Mouse (Mus musculus) hindbrain, embryonic 12.5 days (tissue): Measurements from ENCODE around the gene Srsf2. TPM values are rescaled to one million over a fixed set of nuclear protein-coding genes. Genes with fewer than 3 reads are reported as not detected.

Source experiments
- ATAC-seq: fragments of 200-750 bp; cut with Nextera tagmentation; 2 replicates; pipeline ENCODE4 v1.8.0; 2017; ENCODE audit warnings: moderate TSS enrichment; ENCODE audit not compliant: low FRiP score
- H3K27ac ChIP-seq: fragments of 300-500 bp; sonication (generic); 2 replicates; pipeline ENCODE4 v1.5.1; 2016; ENCODE audit warnings: mild to moderate bottlenecking
- H3K27me3 ChIP-seq: fragments of 300-500 bp; sonication (generic); 2 replicates; pipeline ENCODE4 v1.6.1; 2016; ENCODE audit warnings: mild to moderate bottlenecking
- H3K36me3 ChIP-seq: fragments of 300-500 bp; sonication (generic); 2 replicates; pipeline ENCODE4 v1.6.1; 2016; ENCODE audit warnings: mild to moderate bottlenecking
- H3K4me1 ChIP-seq: fragments of 300-500 bp; sonication (generic); 2 replicates; pipeline ENCODE4 v1.6.1; 2016
- H3K4me2 ChIP-seq: fragments of 300-500 bp; sonication (generic); replicated peaks from 2 replicates; pipeline ENCODE4 v1.6.1; 2016; ENCODE audit warnings: mild to moderate bottlenecking
- H3K4me3 ChIP-seq: fragments of 300-500 bp; sonication (generic); 2 replicates; pipeline ENCODE4 v1.5.1; 2016; ENCODE audit warnings: mild to moderate bottlenecking
- H3K9ac ChIP-seq: fragments of 300-500 bp; sonication (generic); 2 replicates; pipeline ENCODE4 v1.6.1; 2016; ENCODE audit warnings: mild to moderate bottlenecking, moderate library complexity
- H3K9me3 ChIP-seq: fragments of 300-500 bp; sonication (generic); replicated peaks from 2 replicates; pipeline ENCODE4 v1.6.1; 2016; ENCODE audit warnings: mild to moderate bottlenecking
- WGBS: fragments of 180-500 bp; shearing (Covaris S2); methylation state at CpG from one replicate; pipeline ENCODE4 v1.1.7; 2016; 5-methylcytosine and 5-hydroxymethylcytosine counted together
- polyA plus RNA-seq: library from polyadenylated mRNA; unstranded; fragments of >200 nt; fragmentation: Nextera tagmentation; extraction: Ambion mirVana; gene quantifications from 2 replicates; pipeline ENCODE4 v1.2.1, GENCODE M21; 2016

The Srsf2 gene
- polyA plus RNA-seq, 1 experiment from 2014 or later: 822 TPM

- WGBS: 64% methylated on average over 10 of the region's 10 CpGs
- no peak overlapping the region for H3K4me2 ChIP-seq
These were observed 30.7 kb downstream of the Srsf2 start for GRCm38 (mm10) chr11:116822215-116822614.

GRCm38 (mm10) chr11:116821057-116821940 is 31.6 kb downstream of the Srsf2 start:
- Histone ChIP-seq H3K36me3 (no peaks in the 10 kb centered on the region), H3K27me3 (no peaks in the 10 kb centered on the region), H3K4me3 (no peak overlapping the region), H3K4me1 (peaks cover 58% of the 10 kb centered on the region), H3K9ac (no peak overlapping the region; the same call in 1 of the 2 replicates), H3K9me3 (no peaks in the 10 kb centered on the region), H3K27ac (peak overlapping the region; percentile 30; the same call in 1 of the 2 replicates), H3K4me2 (no peak overlapping the region)
- ATAC-seq: no peak
- 50% methylated on average over 13 of the region's 13 CpGs for WGBS

More at GRCm38 (mm10) chr11:116822215-116822614, 30.7 kb downstream of the Srsf2 start:
- Histone ChIP-seq H3K9me3 (no peaks in the 10 kb centered on the region), H3K9ac (0 out of 2 replicates have a peak overlapping the region, but pooled peaks have one; percentile 23), H3K4me1 (peaks cover 59% of the 10 kb centered on the region), H3K4me3 (no peak overlapping the region), H3K27ac (0 out of 2 replicates have a peak overlapping the region, but pooled peaks have one; percentile 30), H3K36me3 (no peaks in the 10 kb centered on the region), H3K27me3 (no peaks in the 10 kb centered on the region)
- no peak for ATAC-seq

GRCm38 (mm10) chr11:116819932-116820593 is 32.8 kb downstream of the Srsf2 start:
- WGBS: 91% methylated on average over 5 of the region's 5 CpGs
- peaks cover 57% of the 10 kb centered on the region for H3K4me1 ChIP-seq

GRCm38 (mm10) chr11:116818722-116819121 is 34.2 kb downstream of the Srsf2 start:
- Histone ChIP-seq H3K4me1 (peaks cover 68% of the 10 kb centered on the region), H3K4me3 (no peak overlapping the region), H3K27ac (peak overlapping the region; percentile 30; the same call in 1 of the 2 replicates), H3K36me3 (no peaks in the 10 kb centered on the region), H3K9me3 (no peaks in the 10 kb centered on the region), H3K9ac (no peak overlapping the region), H3K4me2 (no peak overlapping the region), H3K27me3 (no peaks in the 10 kb centered on the region)
- no peak for ATAC-seq
- WGBS: 70% methylated on average over 8 of the region's 8 CpGs

More at GRCm38 (mm10) chr11:116819932-116820593, 32.8 kb downstream of the Srsf2 start:
- H3K4me3 ChIP-seq: no peak overlapping the region
- H3K36me3 ChIP-seq: no peaks in the 10 kb centered on the region
- no peaks in the 10 kb centered on the region for H3K27me3 ChIP-seq
- H3K4me2 ChIP-seq: no peak overlapping the region
- no peak overlapping the region for H3K27ac ChIP-seq
- ATAC-seq: no peak
- H3K9ac ChIP-seq: no peak overlapping the region
- no peaks in the 10 kb centered on the region for H3K9me3 ChIP-seq

GRCm38 (mm10) chr11:116817567-116817966 is 35.3 kb downstream of the Srsf2 start:
- Histone ChIP-seq H3K27me3 (no peaks in the 10 kb centered on the region), H3K9me3 (no peaks in the 10 kb centered on the region), H3K9ac (no peak overlapping the region), H3K4me2 (no peak overlapping the region), H3K36me3 (no peaks in the 10 kb centered on the region), H3K4me3 (no peak overlapping the region), H3K27ac (no peak overlapping the region), H3K4me1 (peaks cover 76% of the 10 kb centered on the region)
- ATAC-seq: no peak
- WGBS: 96% methylated on average over 5 of the region's 5 CpGs

- H3K9ac ChIP-seq: no peak overlapping the region
- H3K4me2 ChIP-seq: no peak overlapping the region
- no peak overlapping the region for H3K27ac ChIP-seq
- H3K4me3 ChIP-seq: no peak overlapping the region
- H3K4me1 ChIP-seq: peaks cover 75% of the 10 kb centered on the region
- H3K9me3 ChIP-seq: no peaks in the 10 kb centered on the region
- no peaks in the 10 kb centered on the region for H3K36me3 ChIP-seq
- no peaks in the 10 kb centered on the region for H3K27me3 ChIP-seq
- 73% methylated on average over 5 of the region's 5 CpGs for WGBS
- ATAC-seq: no peak
These were observed 36.1 kb downstream of the Srsf2 start for GRCm38 (mm10) chr11:116816769-116817168.

- Histone ChIP-seq H3K27me3 (no peaks in the 10 kb centered on the region), H3K9me3 (no peaks in the 10 kb centered on the region), H3K4me3 (peak overlapping the region; percentile 6; the same call in 1 of the 2 replicates), H3K4me2 (peak overlapping the region; percentile 15), H3K9ac (peak overlapping the region; percentile 38; the same call in 1 of the 2 replicates), H3K4me1 (peaks cover 82% of the 10 kb centered on the region), H3K36me3 (no peaks in the 10 kb centered on the region), H3K27ac (peak overlapping the region; percentile 98)
- WGBS: 13% methylated on average over 7 of the region's 7 CpGs
- ATAC-seq: no peak
These were observed 37.9 kb downstream of the Srsf2 start for GRCm38 (mm10) chr11:116814884-116815415.

- H3K9me3 ChIP-seq: no peaks in the 10 kb centered on the region
- 2% methylated on average over 20 of the region's 20 CpGs for WGBS
- peak overlapping the region; percentile 32; the same call in 1 of the 2 replicates for H3K9ac ChIP-seq
- H3K4me2 ChIP-seq: peak overlapping the region; percentile 15
- H3K4me3 ChIP-seq: peak overlapping the region; percentile 6; the same call in 1 of the 2 replicates
- peak overlapping the region; percentile 98 for H3K27ac ChIP-seq
- H3K36me3 ChIP-seq: no peaks in the 10 kb centered on the region
- peak; percentile 21 for ATAC-seq
- peaks cover 83% of the 10 kb centered on the region for H3K4me1 ChIP-seq
- H3K27me3 ChIP-seq: no peaks in the 10 kb centered on the region; the same call in 1 of the 2 replicates
These were observed 38.6 kb downstream of the Srsf2 start for GRCm38 (mm10) chr11:116814076-116814883.

GRCm38 (mm10) chr11:116813610-116814009 is 39.3 kb downstream of the Srsf2 start:
- no peak for ATAC-seq
- Histone ChIP-seq H3K9ac (peak overlapping the region; percentile 3; the same call in 1 of the 2 replicates), H3K36me3 (no peaks in the 10 kb centered on the region), H3K4me3 (no peak overlapping the region), H3K27ac (peak overlapping the region; percentile 98), H3K4me1 (peaks cover 81% of the 10 kb centered on the region), H3K4me2 (peak overlapping the region; percentile 15), H3K9me3 (no peaks in the 10 kb centered on the region), H3K27me3 (no peaks in the 10 kb centered on the region; the same call in 1 of the 2 replicates)
- WGBS: 65% methylated on average over 13 of the region's 13 CpGs

GRCm38 (mm10) chr11:116812793-116813529 is 39.9 kb downstream of the Srsf2 start:
- Histone ChIP-seq H3K4me1 (peaks cover 83% of the 10 kb centered on the region), H3K9ac (peak overlapping the region; percentile 32), H3K27me3 (no peaks in the 10 kb centered on the region; the same call in 1 of the 2 replicates), H3K27ac (peak overlapping the region; percentile 98), H3K4me2 (peak overlapping the region; percentile 56), H3K9me3 (no peaks in the 10 kb centered on the region), H3K36me3 (no peaks in the 10 kb centered on the region), H3K4me3 (no peak overlapping the region)
- ATAC-seq: peak; percentile 65
- 34% methylated on average over 21 of the region's 21 CpGs for WGBS
